Mouse (Mus musculus) embryonic fibroblast, embryonic 13.5 days (primary cell): ENCODE measurements around the gene Lrfn2.

Experiments
- CTCF ChIP-seq: IDR thresholded peaks from 2 replicates; pipeline ENCODE4 v1.5.1; 2011; ENCODE audit warnings: mild to moderate bottlenecking, control low read depth, low read length, moderate library complexity, borderline replicate concordance; ENCODE audit not compliant: insufficient read depth
- POLR2A ChIP-seq: IDR thresholded peaks from 2 replicates; pipeline ENCODE4 v1.6.1; 2011; ENCODE audit warnings: low read depth, mild to moderate bottlenecking, control low read depth, low read length, moderate library complexity

- no peak for TF ChIP-seq CTCF
- no peak for TF ChIP-seq POLR2A
These were observed 132.3 kb downstream of the Lrfn2 start for GRCm38 (mm10) chr17:49064526-49064925.
